Mouse (Mus musculus): ENCODE data around the gene Gprc6a.

- TF ChIP-seq CTCF (IDR thresholded peaks at IDR 0.05; ENCODE audit: extremely low read depth, insufficient read depth, insufficient read length, insufficient replicate concordance) (no peak), POLR2A (IDR thresholded peaks at IDR 0.05; ENCODE audit: low read depth, low read length) (no peak)
Observed at GRCm38 (mm10) chr10:51609741-51610425, 21.4 kb downstream of the Gprc6a start.
